Mouse (Mus musculus) gastrocnemius, adult 2 months (tissue): ENCODE measurements around the gene Eif4enif1. TPM values are rescaled to one million over a fixed set of nuclear protein-coding genes. Genes with fewer than 3 reads are reported as not detected.
"Not testable (repeated sequence)": the region's sequence is repeated elsewhere in the genome, so short reads cannot be mapped to it uniquely, and the experiment has no call there.

ENCODE experiments used
- DNase-seq: peaks from one replicate; pipeline ENCODE4 v3.0.0; 2022
- H3K27ac ChIP-seq: fragments of 200-600 bp; 2 replicates; pipeline ENCODE4 v1.8.1; 2022; ENCODE audit warnings: mild to moderate bottlenecking
- H3K4me3 ChIP-seq: fragments of 200-600 bp; 2 replicates; pipeline ENCODE4 v1.8.1; 2022; ENCODE audit warnings: mild to moderate bottlenecking, moderate library complexity
- CTCF ChIP-seq: fragments of 200-600 bp; IDR thresholded peaks from 2 replicates; pipeline ENCODE4 v1.8.1; 2022; ENCODE audit warnings: antibody characterized with exemption, mild to moderate bottlenecking, moderate library complexity
- intact Hi-C: fragments of 180-260 bp; cut with DNase I; formaldehyde crosslinking; loops from one replicate; pipeline ENCODE4 v1.15.1; 2025
- total RNA-seq, 2 experiments: library from RNA; stranded (reverse); gene quantifications; 2 replicates each; pipeline ENCODE4 v1.2.3; 2021

Eif4enif1 gene
- total RNA-seq, 2 experiments from 2014 or later: 29.9 to 34.5 TPM

DNA sequence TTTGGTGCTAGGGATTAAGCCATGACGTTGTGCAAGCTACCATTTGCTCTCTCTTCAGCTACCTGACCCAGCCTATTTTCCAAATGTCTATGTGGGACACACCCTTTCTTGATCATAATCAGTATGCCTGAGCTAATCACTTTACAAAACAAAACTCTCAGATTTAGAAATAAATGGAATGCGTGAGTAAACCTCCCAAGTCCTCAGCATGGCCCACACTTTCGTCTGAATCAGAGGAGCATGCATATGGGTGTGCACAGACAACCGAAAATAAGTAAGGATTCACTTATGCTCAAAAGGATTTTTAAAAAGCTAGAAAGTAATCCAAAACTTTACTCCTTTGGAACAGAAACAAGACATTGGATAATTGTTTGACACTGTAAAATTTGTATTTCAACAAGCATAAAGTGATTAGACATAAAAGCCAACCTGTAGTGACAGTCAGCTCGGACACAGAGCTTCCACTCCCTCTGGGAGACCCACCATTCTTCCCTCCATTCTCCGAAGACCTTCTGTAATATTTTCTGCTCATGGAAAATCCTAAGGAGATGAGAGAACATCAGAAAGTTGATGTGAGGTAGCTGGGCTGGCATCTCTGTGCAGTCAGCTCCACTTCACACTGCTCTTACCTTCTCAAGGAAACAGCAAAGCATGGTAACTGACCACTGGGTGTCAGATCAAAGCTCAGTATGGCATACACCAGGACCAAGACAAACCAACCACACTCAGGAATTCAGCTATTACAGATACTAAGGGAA lies 23.0 kb upstream of the Eif4enif1 start:
- H3K27ac ChIP-seq, H3K4me3 ChIP-seq, intact Hi-C loops: not testable (repeated sequence)
- peak; percentile 43 for DNase-seq

DNA sequence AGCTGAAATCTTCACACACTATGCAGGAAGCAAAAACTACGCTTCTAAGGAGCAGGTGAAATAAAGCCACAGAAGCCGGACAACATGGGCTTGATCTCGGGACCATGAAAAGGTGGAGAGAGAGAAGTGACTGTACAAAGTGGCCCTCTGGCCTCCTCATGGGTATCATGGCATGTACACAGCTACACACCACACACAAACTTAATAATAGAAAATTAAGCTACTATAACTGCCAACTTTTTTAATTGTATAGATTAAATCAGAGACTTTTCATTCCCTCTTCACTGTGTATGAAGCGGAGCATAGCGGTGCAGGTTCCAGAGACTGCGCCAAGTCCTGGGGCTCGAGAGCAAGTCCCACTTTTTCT lies 22.5 kb upstream of the Eif4enif1 start:
- intact Hi-C loops, H3K27ac ChIP-seq, H3K4me3 ChIP-seq, DNase-seq: not testable (repeated sequence)

DNA sequence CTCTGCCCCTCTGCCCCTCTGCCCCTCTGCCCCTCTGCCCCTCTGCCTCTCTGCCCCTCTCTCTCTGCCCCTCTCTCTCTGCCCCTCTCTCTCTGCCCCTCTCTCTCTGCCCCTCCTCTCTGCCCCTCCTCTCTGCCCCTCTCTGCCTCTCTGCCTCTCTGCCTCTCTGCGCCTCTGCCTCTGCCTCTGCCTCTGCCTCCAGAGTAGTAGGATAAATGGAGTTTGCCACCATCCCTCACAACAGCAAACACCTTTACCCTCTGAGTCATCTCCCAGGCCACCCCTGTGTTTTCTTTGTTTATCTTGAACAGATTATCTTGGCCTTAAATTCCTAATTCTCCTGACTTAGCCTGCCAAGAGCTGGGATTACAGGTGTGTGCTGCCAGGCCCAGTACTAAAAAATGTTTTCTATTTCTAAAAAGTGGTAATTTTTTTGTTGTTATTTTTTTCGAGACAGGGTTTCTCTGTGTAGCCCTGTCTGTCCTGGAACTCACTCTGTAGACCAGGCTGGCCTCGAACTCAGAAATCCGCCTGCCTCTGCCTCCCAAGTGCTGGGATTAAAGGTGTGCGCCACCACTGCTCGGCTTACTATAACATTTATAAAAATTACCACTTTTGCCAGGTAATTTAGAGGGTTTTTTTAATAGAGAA lies 21.6 kb upstream of the Eif4enif1 start:
- H3K27ac ChIP-seq, DNase-seq, intact Hi-C loops, H3K4me3 ChIP-seq: not testable (repeated sequence)

DNA sequence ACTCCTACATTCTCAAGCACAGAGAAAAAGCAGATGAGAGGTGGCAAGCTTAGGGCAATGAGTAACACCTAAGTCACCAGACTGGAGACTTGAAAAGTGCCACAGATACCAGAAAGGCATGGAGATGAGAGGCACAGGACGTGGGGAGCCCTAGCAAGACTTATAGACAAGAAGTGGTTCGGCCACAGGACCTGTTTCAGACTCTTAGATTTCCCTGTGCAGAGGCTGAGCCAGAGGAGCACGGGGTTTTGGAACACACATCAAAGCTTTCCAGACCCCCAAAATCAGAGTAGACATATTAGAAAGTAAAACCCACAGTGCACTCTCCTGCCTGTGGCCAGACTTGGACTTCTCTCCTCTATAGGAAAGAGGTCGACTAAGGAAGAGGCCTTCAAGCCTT lies 20.9 kb upstream of the Eif4enif1 start:
- H3K27ac ChIP-seq, intact Hi-C loops, H3K4me3 ChIP-seq: not testable (repeated sequence)
- DNase-seq: peak; percentile 71

DNA sequence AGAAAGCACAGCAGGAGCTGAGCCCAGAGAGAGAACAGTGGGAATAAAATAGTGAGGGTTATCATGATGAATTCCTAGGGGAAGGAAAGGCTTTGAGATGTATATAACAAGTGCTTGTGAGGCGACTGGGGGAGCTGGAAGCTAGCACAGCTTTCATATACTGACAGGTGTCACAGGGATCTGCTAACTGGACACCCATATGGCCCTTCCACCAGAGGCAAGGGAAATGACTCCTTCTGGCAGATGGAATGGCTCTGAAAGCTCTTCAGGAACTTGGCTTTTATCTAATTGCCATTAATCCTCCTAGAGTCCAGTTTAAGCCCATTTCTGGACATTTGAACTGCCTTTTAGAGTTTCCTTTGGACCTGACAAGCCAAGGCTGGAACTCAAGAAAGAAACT lies 20.2 kb upstream of the Eif4enif1 start:
- intact Hi-C loops, H3K27ac ChIP-seq, H3K4me3 ChIP-seq, DNase-seq: not testable (repeated sequence)

DNA sequence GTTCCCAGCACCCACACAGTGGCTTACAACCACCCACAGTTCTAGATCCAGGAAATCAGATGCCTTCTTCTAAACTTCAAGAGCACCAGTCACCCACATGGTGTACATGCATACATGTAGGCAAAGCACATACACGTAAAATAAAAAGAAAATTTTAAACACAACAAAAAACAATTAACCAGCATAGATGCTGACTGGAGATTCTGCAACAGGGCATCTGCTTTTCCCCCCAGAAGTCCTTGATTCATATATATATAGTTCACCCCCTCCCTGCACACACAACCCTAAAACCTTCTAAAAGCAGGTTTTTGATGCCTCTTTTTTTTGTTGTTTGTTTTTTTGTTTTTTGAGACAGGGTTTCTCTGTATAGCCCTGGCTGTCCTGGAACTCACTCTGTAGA lies 19.5 kb upstream of the Eif4enif1 start:
- intact Hi-C loops, H3K4me3 ChIP-seq, H3K27ac ChIP-seq, DNase-seq: not testable (repeated sequence)

DNA sequence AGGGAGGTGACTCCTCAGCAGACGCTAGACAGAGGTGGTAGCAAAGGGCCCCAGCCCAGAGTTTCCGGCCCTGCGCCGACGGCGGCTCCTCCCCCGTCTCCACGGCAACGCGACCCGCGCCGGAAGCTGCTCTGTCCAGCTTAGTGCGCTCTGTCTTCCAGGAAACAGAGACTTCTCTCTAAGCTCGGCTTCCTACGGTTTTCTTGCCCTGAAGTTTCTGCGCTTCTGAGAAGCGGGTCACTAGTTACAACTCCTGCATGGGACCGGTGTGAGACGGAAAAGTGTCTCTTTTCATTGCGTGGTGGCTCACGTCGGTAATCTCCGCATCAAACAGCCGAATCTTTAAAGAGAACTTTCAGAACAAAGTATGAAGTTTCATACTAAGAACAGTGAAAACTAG lies 8.8 kb upstream of the Eif4enif1 start, which contains the start of gene Sfi1:
TSS of gene Sfi1 (minus strand) at position 101 of the 400 bp plus-strand sequence.
- DNase-seq: no peak
- intact Hi-C loops: no loop called here
- no peak for TF ChIP-seq CTCF
- Histone ChIP-seq H3K4me3 (no peak within 1 kb of the TSS), H3K27ac (no peak within 1 kb of the TSS)

DNA sequence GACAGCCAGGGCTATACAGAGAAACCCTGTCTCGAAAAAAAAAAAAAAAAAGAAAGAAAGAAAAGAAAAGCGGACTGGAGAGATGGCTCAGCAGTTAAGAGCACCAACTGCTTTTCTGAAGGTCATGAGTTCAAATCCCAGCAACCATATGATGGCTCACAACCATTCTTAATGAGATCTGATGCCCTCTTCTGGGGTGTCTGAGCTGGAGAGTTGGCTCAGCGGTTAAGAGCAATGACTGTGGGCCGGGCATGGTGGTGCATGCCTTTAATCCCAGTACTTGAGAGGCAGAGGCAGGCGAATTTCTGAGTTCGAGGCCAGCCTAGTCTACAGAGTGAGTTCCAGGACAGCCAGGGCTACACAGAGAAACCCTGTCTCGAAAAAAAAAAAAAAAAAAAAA lies 1.6 kb upstream of the Eif4enif1 start:
- H3K4me3 ChIP-seq, intact Hi-C loops, DNase-seq, H3K27ac ChIP-seq: not testable (repeated sequence)

DNA sequence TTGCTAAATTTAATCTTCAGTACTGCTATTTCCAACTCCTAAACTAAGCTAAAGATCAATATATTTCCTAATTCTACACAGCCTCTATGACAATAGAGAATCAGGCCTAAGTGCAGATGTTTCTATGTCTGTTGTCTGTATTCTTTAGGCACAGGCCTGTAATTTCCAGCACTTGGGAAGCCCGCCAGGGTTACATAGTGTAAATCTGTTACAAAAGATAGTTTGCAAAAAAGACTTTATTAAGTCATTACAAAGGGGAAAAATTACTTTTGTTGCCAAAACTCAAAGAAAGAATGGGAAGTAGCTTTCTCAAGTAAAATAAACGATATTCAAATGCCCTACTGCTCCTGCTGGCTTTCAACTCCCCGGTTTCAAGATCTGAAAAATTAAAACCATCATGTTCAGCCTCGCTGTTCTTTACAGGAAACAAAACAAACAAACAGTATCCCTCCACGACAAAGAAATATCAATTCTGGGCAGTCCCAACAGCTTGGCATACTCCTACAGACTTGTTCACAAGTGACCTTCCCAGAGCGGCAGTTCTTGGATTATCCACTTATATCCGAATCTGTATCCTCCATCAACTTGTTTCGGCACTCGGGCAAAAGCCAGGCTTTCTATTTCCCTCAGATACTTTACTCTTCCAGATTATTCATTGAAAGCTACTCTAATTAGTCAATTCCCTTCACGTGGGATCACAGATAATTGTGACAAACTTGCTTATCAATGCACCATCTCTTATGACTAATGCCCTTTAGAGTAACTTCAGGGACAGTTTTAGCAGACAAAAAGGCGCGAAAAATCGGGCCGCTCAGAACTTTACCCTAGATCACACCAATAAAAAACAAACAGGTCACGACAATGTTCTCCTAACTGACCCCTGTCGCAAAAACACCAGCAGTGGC lies 614 bp upstream of the Eif4enif1 start:
- Histone ChIP-seq H3K4me3 (peak overlapping the region; percentile 54), H3K27ac (peak overlapping the region; percentile 79)
- TF ChIP-seq CTCF: no peak
- DNase-seq: no peak
- intact Hi-C loops: no loop called here

DNA sequence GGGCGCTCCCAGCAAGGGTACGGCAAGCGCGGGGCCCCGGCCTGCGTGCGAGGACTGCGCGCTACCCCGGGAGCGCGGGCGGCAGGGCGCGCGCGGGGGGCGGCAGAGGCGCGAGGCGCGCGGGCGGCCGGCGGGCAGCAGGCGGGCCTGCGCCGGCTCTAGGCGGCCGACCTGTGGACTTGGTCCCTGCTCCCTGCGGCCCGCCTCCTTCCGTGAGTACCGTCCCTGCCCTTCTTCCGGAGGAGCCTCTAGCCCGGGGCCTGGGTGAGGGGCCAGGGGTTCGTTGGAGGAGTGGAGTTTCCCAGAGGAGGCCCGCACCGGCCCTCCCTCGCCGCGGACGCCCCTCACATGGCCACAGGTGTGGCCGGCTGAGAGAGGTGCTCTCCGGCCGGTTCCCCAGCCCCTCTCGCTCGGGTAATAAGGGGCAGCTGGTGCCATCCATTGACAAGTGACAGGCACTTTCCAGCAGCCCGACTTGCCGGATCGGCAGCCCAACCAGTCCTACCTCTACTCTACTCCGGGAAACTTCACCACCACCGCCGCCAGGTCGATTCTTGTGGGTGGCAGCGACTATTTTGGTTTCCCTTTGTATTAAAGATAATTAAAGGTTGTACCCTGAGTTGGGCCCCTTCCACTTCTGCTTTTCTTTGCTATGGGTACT lies 719 bp downstream of the Eif4enif1 start:
- intact Hi-C loops: no loop called here
- H3K27ac ChIP-seq: peak overlapping the region; percentile 63
- TF ChIP-seq CTCF: no peak
- H3K4me3 ChIP-seq: peak overlapping the region; percentile 59
- no peak for DNase-seq

DNA sequence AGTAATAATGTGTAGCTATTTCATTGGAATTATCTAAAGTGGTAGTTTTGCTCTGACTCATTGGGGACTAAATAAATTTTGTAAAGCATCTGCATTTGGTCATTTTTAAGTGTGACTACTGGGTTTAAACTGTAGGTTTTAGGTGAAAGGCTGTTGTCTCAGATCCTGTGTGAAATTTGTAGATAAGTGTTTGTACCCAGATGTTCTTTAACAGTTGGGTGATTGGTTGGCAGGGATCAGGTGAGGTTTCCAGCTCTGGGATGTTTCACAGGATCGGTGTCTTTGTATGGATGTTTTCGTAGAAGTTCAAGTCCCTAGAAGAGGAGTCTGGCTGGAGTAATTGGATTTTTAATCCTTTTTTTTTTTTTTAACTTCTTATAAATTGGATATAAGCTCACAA lies 1.6 kb downstream of the Eif4enif1 start:
- H3K27ac ChIP-seq: no peak overlapping the region
- H3K4me3 ChIP-seq: no peak overlapping the region
- no peak for DNase-seq
- no peak for TF ChIP-seq CTCF
- intact Hi-C loops: no loop called here

DNA sequence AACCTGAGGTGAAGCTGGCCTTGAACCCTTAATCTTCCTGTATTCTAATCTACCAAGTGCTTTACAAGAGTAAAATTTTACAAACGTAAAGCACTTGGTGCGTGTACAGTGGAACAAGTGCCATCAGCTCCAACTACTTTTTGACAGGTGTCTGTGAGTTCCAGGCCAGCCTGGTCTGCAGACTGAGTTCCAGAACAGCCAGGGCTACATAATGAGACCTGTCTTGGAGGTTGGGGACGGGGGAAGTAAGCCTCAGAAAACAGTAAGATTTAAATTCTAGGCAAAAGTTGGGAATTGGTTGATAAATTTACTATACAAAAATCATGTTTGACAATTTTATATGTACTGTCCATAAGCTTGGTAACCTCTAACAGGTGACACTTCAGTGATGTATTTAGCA lies 3.0 kb downstream of the Eif4enif1 start:
- no peak for DNase-seq
- H3K27ac ChIP-seq: no peak overlapping the region
- no peak overlapping the region for H3K4me3 ChIP-seq
- intact Hi-C loops: no loop called here
- no peak for TF ChIP-seq CTCF

DNA sequence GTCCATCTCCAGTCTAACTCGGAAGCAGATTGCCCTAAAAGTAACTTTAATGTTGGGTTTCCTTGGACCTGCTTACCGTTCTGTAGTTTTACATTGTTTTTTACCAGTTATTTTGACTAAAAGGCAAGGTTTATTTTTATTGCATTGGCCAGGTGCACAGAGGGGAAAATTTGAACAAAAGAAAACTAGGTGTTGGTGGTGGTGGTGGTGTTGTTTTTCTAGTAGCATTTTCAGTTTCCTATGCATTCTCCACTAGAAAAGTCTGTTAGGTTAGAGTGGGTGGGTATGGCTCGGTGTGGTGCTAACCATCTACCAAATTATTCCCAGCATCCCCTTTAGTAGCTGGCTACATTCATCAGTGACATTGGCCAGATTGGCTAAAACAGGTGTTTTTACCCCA lies 4.6 kb downstream of the Eif4enif1 start:
- Histone ChIP-seq H3K4me3 (no peak overlapping the region), H3K27ac (no peak overlapping the region)
- TF ChIP-seq CTCF: no peak
- intact Hi-C loops: no loop called here
- DNase-seq: no peak
